Mouse (Mus musculus) cerebellum, adult 2 months (tissue): ENCODE results near the gene Gm3285.

Experiments used
- CTCF ChIP-seq: fragments of 200-500 bp; IDR thresholded peaks from 2 replicates; pipeline ENCODE4 v1.5.1; 2011; ENCODE audit warnings: low read depth, mild to moderate bottlenecking, control low read depth, low read length, moderate library complexity, borderline replicate concordance; ENCODE audit not compliant: insufficient read depth
- POLR2A ChIP-seq: fragments of 200-500 bp; IDR thresholded peaks from 2 replicates; pipeline ENCODE4 v1.6.1; 2011; ENCODE audit warnings: low read length, control low read depth, borderline replicate concordance; ENCODE audit not compliant: insufficient read depth

GRCm38 (mm10) chr10:77819203-77819602, 42.6 kb upstream of the Gm3285 start:
- TF ChIP-seq CTCF: no peak
- TF ChIP-seq POLR2A: no peak
